Mouse (Mus musculus) E14TG2a.4 (cell line): ENCODE results near the gene Chrm1.

Experiments used
- CTCF ChIP-seq: conservative IDR thresholded peaks from 2 replicates; pipeline ENCODE4 v1.5.1; 2014; ENCODE audit warnings: low read length
- NANOG ChIP-seq: IDR thresholded peaks from 2 replicates; pipeline ENCODE4 v1.6.1; 2014; ENCODE audit warnings: borderline replicate concordance, low read length, mixed read lengths
- POU5F1 ChIP-seq: IDR thresholded peaks from 2 replicates; pipeline ENCODE4 v1.6.1; 2014; ENCODE audit warnings: low read length, borderline replicate concordance

DNA sequence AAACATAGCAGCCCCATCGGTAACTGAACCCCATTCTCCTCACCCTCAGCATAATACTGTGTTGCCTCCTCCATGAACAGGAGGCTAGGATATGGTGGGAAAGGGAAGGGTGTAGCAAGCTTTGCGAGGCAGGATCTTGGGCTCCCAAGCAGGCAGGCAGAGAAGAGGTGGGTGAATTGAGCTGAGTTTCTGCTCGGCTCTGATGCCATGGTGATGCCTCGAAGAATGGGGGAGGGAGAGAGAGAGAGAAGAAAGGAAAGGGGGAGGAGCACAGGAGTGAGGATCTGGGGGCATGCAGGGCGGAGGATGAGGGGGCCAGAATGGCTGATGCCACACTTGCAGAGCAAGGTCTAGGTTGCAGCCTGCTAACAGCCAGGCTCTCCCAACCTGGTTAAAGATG, 2.2 kb downstream of the Chrm1 start:
- no peak for TF ChIP-seq CTCF
- TF ChIP-seq NANOG: no peak
- no peak for TF ChIP-seq POU5F1
